Mouse (Mus musculus): ENCODE data around the gene Mapkbp1.

Gene Mapkbp1

DNA sequence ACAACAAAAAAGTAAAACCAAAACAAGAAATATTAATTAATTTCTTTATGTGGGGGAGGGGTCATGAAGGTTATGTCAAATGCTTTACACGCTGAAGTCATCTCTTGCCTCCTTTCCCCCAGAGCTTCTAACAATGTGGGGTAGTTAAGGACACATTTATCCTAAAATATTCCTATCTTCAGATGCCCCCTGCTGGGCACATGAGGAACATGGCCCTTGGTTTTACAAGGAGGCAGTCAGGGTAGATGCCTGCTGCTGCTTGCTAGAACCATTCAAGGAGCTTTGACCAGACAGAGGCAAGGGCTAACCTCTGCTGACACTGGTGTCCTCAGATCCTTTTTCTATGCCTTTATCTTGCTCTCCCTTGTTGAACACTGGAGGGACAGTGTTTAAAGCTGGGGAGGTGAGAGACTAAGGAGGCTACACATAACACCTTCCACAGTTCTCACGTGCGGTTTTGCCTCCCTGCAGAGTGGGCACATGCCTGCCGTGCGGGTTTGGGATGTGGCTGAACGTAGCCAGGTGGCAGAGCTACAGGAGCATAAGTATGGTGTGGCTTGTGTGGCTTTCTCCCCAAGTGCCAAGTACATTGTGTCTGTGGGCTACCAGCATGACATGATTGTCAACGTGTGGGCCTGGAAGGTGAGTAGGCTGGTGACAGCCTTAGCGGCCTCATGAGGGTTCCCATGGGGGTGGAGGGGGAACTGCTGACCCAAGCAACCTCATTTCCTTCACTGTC lies 39.1 kb downstream of the Mapkbp1 start:
- DNase-seq, result peak; percentile 77

DNA sequence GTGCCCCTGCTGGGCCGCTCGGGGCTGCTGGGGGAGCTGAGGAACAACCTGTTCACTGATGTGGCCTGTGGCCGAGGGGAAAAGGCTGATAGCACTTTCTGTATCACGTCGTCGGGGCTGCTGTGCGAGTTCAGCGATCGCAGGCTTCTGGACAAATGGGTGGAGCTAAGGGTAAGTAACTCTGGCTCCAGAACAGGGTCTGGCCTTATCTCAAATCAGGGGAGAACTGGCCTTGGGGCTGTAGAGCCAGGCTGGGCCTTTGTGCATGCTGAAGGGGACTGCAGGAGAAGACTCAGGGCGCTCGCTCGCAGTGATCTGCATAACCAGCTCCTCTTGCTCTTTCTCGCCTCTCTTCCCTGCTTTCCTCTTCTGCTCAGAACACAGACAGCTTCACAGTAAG lies 40.4 kb downstream of the Mapkbp1 start:
- no peak for DNase-seq

DNA sequence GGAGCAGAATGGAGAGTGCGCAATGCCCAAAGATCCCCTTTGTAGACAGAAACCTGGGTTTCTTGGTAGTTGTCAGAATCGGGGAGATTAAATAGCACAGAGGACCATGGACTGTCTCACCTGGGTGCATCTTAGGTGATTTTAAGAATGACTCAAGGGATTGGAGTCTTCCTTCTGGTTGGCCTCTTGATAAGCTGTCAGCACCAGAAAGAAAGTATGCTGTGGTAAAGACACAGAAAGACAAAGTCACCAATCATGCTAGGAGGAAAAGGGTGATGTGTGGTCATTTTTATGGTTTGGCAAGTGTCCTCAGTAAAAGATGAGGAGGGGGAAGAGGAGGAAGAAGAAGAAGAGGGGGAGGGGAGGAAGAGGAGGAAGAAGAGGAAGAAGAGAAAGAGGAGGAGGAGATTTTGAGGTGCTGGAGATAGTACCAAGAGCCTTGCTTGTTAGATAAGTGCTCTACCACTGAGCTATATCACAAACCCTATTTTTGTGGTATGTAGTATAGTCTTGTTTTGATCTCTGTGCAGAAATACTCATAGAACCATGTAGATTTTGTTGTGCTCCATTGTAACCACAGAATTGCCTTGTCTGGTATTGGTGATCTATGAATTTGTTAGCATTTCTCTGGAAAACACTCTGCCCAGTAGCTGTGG lies 41.5 kb downstream of the Mapkbp1 start:
- no peak for DNase-seq

DNA sequence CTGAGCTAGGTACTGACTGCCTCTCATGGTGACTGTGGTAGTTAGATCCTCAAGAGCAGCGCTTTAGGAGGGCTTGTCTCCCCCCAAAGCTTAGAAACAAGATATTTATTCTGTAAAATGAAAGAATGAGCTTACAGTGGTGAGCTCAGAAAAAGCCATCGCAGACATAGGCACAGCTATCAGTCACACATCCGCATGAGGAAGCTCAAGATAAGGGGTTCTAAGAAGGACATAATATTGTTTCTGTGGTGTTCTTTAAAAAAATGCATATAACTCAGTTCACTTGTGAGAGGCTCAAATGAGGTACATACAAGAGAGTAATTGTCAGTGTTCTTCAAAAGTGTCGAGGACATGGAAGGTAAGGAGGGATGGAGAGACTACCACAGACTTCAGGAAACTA lies 43.4 kb downstream of the Mapkbp1 start:
- DNase-seq, result no peak

DNA sequence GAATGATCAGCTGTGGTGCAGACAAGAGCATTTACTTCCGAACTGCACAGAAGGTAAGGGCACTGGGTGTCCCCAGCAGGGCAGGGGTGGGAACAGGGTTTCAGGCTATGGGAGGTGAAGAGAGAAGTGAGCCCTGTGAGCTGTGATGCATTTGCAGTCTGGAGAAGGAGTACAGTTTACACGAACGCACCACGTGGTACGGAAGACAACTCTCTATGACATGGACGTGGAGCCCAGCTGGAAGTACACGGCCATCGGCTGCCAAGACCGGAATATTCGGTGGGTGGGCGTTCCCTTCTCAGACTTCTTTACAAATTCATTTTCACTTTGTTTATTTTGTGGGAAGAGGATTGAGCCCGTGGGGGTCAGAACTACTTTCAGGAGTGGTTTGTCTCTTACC lies 45.1 kb downstream of the Mapkbp1 start:
- DNase-seq, result peak; percentile 54

DNA sequence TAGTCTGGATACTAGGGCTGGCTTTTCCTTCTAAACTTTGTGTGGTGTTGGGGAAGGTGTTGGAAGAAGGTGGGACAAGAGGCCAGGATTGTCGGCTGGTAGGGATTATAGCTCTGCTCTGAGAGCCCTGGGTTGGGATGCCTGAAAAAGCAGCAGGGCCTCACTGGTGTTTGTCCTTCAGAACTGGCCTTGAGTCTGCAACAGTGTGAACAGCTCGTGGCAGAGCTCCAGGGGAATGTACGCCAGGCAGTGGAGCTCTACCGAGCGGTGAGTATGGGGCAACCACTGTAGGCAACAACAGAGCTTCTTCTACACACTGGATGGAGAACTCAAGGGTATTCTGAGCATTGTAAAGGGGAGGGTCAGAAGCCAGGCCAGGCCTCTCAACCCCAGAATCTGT lies 51.8 kb downstream of the Mapkbp1 start:
- no peak for DNase-seq

DNA sequence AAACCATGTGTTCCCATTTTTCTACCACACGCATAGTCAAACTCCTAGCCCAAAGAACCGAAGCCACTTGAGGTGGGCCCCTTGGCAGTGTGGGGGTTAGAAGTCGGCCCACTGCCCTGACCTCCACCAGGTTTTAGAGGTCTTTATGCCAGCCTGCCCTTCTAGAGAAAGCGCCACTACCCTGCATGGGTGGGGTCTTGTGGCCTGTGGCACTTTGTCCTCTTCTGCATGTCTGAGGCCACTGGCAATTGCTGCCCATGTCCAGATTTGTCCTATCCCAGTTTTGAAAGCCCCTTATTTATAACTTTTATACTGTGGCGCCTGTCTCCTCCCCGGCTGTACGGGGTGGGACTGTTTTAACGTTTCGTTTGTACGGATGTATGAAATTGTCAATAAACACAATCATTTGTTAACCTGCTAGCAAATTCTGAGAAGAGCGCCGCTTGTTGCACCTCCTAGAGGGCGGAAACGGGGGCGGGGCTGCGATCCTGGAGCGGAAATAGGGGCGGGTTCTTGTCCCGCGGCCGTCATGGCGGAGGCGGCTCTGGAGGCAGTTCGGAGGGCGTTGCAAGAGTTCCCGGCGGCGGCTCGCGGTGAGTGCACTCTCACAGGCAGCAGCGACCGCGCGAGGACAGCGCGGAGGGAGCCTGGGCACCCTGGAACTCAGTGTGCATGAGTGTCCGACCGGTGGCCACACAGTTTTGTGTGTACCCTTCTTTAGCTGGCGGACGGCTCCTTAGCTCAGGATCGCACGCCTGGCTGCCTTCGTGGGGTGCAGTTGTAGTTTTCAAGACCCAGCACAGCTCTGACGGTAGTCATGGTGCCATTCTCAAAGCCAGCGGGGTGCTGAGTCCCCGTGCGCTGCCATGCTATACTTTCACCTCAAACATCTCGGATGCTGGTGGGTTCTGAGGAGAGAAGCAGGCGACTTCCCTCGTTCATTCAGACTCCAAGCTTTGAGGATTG lies 54.8 kb downstream of the Mapkbp1 start, which contains the start of the genes Jmjd7 and Gm28042:
Jmjd7 (plus strand) TSS at position 500 of the 966 bp plus-strand sequence.
Gm28042 (plus strand) TSS at position 510 of the 966 bp plus-strand sequence.
- peak; percentile 97 for DNase-seq

DNA sequence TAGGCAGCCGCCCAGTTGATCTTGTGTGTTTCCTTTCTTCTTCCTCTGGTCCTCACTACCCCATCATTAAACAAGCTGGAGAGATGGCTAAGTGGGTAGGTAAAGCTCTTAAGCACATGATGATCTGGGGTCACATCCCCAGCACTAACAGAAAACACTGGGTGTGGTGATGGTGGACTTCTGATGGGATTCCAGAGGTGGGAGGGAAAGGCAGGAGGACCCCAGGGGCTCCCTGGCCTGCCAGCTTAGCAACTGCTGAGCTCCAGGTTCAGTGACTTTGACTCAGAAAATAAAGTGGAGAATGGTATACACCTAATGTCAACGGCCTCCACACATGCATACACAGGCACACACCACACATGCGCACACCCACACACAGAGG lies 55.4 kb downstream of the Mapkbp1 start:
- DNase-seq, result no peak

DNA sequence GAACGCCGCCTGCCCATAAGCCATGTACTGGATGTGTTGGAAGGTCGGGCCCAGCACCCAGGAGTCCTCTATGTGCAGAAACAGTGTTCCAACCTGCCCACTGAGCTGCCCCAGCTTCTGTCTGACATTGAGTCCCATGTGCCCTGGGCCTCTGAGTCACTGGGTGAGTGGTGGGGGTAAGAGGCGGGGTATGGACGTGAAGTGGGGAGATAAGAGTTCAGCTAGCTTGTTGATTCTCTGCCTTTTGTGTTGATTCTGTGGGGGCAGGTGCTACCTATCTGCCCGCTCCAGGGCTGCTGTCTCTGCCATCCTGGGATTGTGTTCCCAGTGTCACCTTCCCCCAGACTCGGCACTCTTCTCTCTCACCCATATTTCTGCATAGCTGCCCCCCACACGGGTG lies 57.9 kb downstream of the Mapkbp1 start:
- no peak for DNase-seq

DNA sequence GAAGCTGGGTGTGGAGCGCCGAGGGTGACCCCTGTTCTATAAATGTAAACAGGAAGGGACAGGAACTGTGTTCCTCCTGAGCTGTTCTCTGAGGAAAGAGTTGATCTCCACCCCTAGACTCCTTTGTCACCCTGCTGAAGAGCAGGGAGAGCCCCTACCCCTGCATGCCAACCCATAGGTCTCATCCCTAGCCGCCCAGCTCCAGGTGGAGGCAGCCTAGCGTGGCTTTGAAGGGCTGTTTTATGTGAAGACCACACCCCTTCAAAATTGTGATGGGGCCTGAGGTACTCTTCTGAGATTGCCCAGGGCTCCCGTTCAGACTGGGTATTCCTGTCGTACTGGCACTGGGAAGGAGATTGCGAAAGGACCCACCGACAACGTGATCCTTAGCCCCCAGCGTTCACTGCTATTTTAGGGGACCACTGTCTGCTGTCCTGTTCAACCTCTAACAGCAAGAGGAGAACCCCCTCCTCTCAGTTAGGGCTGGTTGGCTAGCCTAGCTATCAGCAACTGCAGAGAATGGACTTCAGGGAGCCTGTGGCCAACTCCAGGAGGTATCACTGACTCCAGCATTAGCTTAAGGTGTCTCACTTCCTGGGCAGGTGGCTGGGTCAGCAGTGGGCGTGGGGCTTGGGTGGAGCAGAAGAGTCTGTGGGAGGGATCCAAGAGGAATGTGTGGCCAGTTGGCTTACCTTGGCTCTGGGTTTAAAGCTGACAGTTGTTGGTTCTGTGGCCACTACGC lies 60.4 kb downstream of the Mapkbp1 start, which contains the start of gene Pla2g4b:
Pla2g4b (plus strand) TSS at position 692 of the 742 bp plus-strand sequence.
- DNase-seq, result no peak

DNA sequence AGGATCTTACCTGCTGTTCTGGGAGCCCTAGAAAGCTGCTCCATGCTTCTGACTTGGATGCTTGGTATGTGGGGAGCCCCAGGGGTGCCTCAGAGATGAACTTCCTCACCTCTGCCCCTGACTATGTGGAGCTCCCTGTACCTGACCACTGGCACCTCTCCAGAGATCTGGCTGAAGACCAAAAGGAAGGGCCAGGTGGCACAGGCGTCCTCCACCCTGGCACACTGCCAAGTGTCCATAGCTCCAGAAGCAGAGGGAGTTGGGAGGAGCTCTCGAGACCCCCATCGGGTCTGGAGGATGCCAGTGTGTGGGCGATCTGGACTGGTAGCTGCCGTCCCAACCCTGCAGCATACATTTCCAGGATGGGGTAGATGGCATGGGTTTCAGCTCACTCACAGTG lies 61.2 kb downstream of the Mapkbp1 start:
- DNase-seq, result peak; percentile 32

DNA sequence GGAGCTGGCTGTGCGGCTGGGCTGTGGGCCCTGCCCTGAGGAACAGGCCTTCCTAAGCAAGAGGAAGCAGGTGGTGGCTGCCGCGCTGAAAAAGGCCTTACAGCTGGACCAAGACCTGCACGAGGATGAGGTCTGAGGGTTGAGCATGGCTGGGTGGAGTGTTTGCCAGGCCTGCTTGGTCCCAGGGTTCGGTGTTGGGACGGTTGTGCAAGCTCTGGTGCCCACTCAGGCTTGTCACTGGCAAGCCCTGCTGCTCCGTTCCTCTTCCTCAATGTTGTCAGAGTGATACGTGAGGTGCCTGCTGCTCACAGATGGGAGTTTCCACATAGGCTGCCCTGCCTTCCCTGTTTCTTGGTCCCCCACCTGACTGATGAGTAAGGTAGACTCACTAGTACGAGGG lies 65.2 kb downstream of the Mapkbp1 start:
- DNase-seq, result no peak

DNA sequence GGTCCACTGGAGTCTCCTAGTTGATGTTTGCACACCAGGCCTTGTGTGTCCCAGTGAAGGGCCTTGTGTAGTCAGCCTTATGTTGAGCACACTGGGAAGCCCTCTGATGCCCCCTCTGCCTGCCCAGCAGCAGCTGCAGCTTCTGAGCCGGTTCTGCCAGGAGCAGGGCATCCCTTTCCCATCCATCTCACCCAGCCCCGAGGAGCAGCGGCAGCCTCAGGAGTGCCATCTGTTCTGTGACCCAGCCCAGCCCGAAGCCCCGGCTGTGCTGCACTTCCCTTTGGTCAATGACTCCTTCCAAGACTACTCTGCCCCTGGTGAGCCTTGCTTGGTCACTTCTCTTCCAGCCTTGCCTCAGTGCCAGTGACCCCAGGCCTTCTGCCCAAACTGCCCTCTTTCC lies 68.5 kb downstream of the Mapkbp1 start:
- no peak for DNase-seq

DNA sequence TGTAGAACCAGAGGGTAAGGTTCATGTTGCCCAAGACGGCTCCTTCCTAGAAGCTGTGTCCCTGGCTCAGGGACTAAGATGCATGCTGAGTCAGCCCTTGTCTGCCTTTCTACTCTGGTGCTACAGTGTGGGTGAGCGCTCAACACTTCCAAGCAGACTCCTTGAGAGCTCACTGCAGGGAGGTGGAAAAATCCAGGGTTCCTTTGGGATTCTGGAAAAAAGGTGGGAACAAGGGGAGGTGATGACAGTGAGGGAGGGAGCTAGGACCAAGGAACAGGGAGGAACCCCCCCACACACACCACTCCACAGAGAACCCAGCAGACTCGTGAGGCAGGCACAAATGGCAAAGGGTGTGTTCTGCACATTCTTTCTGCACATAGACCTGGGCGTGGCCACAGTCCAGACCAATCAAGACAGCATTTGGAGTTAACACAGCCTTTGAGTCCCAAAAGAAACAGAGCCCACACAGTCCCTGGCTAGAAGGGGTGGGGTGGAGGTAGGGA lies 71.7 kb downstream of the Mapkbp1 start:
- peak; percentile 52 for DNase-seq

DNA sequence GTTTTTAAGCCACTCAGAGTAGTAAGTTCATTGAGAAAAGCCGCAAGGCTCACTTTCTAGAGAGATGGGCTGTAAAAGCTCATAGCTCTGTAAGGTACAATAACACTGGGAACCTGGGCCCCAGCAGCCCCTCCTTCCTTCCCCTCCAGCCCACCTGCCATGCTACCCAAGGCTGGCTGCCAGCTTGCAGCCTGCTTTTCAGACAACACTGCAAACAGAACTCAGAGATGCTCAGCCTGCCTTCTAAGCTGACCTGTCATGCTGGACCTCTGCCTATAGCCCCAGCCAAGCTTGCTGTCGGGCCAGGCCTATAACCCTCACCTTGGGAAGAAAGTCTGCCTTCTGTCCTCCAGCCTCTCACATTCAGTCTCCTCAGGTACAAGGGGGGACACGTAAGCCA lies 72.2 kb downstream of the Mapkbp1 start:
- DNase-seq, result no peak

DNA sequence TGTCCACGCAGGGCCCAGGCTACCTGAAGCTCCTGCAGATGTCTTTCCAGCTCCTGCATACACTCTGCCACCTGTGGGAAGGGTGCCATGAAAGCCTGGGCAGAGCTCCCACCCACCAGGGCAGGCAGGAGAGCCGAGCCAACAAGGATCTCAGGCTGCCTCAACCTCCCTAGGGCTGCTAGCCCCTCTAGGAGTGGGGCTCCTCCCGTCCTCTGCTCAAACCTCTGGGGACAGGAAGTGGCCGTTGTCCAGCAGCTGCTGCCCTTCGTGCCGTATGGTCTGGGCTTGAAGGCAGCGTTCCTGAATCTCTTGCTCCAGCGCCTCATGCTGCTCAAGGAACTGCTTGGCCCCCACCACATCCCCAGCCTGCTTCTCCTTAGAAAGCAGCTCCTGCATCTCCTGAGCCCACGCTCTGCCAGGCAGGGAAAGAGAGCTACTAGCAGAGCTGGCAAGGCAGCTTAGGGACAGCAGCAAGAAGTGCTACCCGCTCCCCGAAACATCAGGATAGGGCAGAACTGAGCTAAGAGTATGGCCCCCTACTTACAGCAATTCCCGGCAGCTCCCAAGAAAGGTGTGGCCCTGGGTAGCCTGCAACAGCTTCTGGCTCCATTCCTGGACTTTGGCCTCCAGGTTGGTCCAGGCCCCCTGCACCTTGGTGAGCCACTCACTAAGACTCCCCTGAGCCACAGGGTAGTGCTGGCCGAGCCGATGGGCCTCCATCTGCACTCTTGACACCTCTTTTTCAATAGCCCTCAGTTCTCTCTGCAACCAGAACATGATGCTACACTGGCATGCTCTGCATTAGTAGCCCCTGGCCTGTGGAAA lies 74.2 kb downstream of the Mapkbp1 start:
- DNase-seq, result no peak

DNA sequence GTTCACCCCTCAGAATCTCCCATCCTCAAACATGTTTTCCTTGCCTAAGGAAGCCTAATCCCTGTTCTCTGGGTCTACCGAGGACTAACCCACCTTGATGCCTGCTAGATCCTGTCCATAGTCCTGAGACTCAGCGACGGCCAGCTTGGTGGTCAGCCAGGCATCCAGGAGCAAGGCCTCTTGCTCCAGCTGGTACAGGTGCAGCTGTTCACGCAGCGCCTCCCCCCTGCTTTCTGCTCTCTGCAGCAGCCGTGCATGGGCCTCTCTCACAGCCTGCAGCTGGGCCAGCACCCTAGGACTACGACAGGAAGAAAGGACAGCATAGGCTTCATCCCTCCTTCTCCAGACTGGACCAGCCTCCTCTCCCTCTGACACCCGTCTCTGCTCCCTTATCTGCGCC lies 75.7 kb downstream of the Mapkbp1 start:
- no peak for DNase-seq

DNA sequence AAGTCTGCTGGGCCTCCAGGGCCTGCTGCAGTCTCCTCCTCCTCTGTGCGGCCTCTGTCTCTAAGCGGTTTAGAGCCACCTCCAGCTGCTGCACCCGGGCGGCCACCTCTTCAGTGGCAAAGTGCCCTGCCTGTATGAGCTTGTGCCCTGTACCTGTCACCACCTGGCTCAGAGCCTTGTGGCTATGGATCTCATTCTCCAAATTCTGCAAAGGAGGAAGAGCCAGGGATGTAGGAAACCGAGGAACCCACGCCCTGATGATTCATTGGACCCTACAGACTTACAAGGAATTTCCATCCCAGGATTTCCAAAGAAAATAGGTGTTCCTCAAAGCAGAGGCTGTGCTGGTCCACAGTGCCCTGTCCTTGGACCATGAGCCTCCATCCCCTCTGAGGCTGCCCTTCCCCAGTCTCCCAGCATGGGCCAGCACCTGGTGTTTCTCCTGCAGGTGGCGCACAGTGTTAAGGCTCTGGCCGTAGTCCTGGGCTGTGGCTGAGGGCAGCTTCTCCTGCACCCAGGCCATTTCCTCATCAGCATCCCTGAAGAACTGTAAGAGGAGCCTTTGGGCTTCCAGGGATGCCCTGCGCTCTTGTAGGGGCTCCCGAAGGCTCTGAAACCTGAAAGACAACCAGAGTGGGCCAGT lies 77.3 kb downstream of the Mapkbp1 start:
- DNase-seq, result peak; percentile 73

DNA sequence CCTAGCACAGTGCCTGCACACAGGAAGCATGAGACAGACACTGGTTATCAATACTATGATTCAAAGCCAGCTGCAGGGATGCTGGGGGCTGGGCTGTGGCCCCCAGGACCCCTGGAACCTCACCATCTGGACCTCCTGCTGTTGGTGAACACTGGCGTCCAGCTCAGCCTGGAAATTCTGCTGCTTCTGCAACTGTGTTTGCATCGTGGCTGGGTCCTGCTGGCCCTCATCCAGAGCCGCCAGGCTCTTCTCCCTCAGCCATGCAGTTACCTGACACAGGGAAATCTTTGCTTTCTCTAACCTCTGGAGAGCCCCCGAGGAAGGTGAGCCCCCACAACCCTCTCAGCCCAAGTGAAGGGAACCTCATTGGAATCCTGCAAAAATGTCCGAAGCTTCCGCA lies 78.9 kb downstream of the Mapkbp1 start:
- no peak for DNase-seq

DNA sequence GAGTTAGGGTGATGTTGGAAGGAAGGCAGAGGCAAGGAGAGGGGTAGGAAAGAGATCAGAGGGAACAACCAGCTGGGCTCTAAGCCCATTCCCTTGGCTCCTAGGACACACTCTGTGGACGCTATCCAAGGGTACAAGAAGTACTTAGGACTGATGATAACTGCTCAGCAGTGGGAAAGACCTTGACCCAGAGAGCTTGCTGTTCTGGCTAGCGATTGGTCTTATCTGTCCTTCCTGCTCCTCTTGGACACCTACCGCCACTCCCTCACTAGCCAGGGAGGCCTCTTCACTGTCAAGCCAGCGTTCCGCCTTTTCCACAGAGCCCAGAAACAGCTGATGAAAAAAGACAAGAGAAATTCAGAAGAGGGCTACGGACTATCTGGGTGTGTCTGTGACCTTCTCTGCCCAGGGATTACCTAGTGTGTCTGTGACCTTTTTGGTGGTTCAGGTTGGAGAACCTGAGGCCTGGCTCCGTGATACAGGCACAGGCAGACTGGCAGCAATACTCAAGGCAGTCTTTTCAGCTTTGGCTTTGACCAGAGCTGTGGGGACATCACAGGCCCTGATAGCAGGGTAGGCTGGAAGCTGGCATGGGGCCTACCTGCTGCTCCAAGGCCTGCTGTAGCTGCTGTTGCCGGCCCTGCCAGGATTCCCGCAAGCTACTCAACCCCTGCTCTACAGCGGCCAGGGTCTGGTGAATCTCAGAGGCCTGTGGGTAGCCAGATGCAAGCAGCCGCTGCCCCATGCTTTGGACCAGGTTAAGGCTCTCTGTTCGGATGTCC lies 82.5 kb downstream of the Mapkbp1 start:
- no peak for DNase-seq

Measured in lung, postnatal 10 days (tissue).